ENCODE assay signal across 10 mouse cellular contexts in the genomic region with DNA sequence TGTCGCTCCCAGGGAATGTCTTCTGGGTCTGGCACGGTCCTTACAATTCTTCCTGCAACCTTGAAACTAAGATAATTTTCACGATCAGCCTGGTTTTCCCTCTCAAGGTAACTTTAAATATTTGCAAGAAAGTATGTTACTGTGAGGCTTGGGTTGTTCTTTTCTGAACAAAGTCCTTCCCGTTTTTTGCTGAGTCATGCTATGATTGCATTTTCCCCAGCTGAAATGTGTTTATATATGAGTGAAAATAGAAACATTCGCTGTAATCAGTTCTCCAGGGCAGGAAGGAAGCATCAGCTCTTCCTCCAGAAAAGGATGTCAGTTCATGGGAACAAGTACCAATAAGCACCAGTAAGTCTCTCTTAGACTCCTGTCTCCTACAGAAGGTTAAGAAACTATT. TPM values are rescaled to one million over a fixed set of nuclear protein-coding genes. Genes with fewer than 3 reads are reported as not detected.
DNase-seq lines count a peak whose midpoint lies in the region; ATAC-seq and TF ChIP-seq lines count a peak whose summit lies in the region.
"Had no signal": no experiment of that assay in that cellular context is flagged by ENCODE, and none has a peak within 500 bp of the region (broad histone marks: within the 10 kb centered on the region; RNA-seq: fewer than 3 reads in every experiment).

No protein-coding gene starts in this region.

- no peaks in the 10 kb centered on the region for H3K9me3 ChIP-seq in lung, embryonic 14.5 days (ENCODE audit: low read depth, low read length)
- 0 out of 2 replicates have a peak, but pooled peaks cover 3% of the 10 kb centered on the region for H3K9me3 ChIP-seq in heart, postnatal 0 days (replicated peaks; ENCODE audit: control insufficient read depth, low read length)
- H3K9me3 ChIP-seq: midbrain, embryonic 13.5 days had no signal

- H3K9ac ChIP-seq in lung, embryonic 14.5 days = no peak overlapping the region
- no peak overlapping the region for H3K9ac ChIP-seq in heart, postnatal 0 days (replicated peaks; ENCODE audit: low read depth, low read length)
- H3K9ac ChIP-seq: midbrain, embryonic 13.5 days had no signal

- no peak for ATAC-seq in lung, embryonic 14.5 days (ENCODE audit: insufficient read depth)
- ATAC-seq in heart, postnatal 0 days (ENCODE audit: insufficient read depth, low read depth) = no peak
- ATAC-seq: midbrain, embryonic 13.5 days had no signal

- peaks cover 15% of the 10 kb centered on the region for H3K4me1 ChIP-seq in lung, embryonic 14.5 days (ENCODE audit: insufficient read depth)
- peaks cover 19% of the 10 kb centered on the region for H3K4me1 ChIP-seq in heart, postnatal 0 days (ENCODE audit: control insufficient read depth, insufficient read depth)
- H3K4me1 ChIP-seq: midbrain, embryonic 13.5 days had no signal

- no peak overlapping the region for H3ac ChIP-seq in myocyte (ENCODE audit: control insufficient read depth, insufficient read length)

- peak overlapping the region; percentile 32; the same call in 1 of the 2 replicates for H3K4me2 ChIP-seq in lung, embryonic 14.5 days
- H3K4me2 ChIP-seq in heart, postnatal 0 days (ENCODE audit: low read depth, low read length) = peak overlapping the region; percentile 22; the same call in 1 of the 2 replicates
- peak overlapping the region; percentile 58 for H3K4me2 ChIP-seq in myocyte (ENCODE audit: low read depth)
- H3K4me2 ChIP-seq: midbrain, embryonic 13.5 days had no signal

- peak overlapping the region; percentile 48; the same call in 1 of the 2 replicates for H3K27ac ChIP-seq in lung, embryonic 14.5 days (ENCODE audit: low read depth)
- peak overlapping the region; percentile 49 for H3K27ac ChIP-seq in heart, postnatal 0 days (ENCODE audit: low read depth)
- H3K27ac ChIP-seq: midbrain, embryonic 13.5 days had no signal

- H3K36me3 ChIP-seq in lung, embryonic 14.5 days (ENCODE audit: insufficient read depth) = no peaks in the 10 kb centered on the region
- no peaks in the 10 kb centered on the region for H3K36me3 ChIP-seq in heart, postnatal 0 days (replicated peaks; ENCODE audit: control insufficient read depth, insufficient read depth, low read length)
- no peaks in the 10 kb centered on the region for H3K36me3 ChIP-seq in myocyte (ENCODE audit: control insufficient read depth, insufficient read depth)
- H3K36me3 ChIP-seq: midbrain, embryonic 13.5 days had no signal

- no peak for TF ChIP-seq EP300 in heart, postnatal 0 days (IDR thresholded peaks at IDR 0.05; ENCODE audit: low read depth)

- TF ChIP-seq POLR2A in myocyte (IDR thresholded peaks at IDR 0.05; ENCODE audit: insufficient read length, low read depth) = no peak

- H3K27me3 ChIP-seq in lung, embryonic 14.5 days (ENCODE audit: insufficient read depth, low read length) = no peaks in the 10 kb centered on the region
- H3K27me3 ChIP-seq in heart, postnatal 0 days (ENCODE audit: control insufficient read depth, insufficient read depth, low read length) = no peaks in the 10 kb centered on the region
- H3K27me3 ChIP-seq in myocyte (ENCODE audit: control insufficient read depth, insufficient read depth, insufficient read length) = no peaks in the 10 kb centered on the region
- H3K27me3 ChIP-seq: midbrain, embryonic 13.5 days had no signal

- TF ChIP-seq CTCF in lung, embryonic 14.5 days (IDR thresholded peaks at IDR 0.05; ENCODE audit: low read depth) = no peak
- no peak for TF ChIP-seq CTCF in heart, postnatal 0 days (IDR thresholded peaks at IDR 0.05; ENCODE audit: low read depth)

- WGBS in lung, embryonic 14.5 days = 23% methylated on average over 5 of the region's 5 CpGs
- 20% methylated on average over 5 of the region's 5 CpGs for WGBS in heart, postnatal 0 days

- peak; percentile 76 for DNase-seq in lung, embryonic 14.5 days
- no peak for DNase-seq in lung, postnatal 14 days
- DNase-seq in brain, adult 2 months (ENCODE audit: low read depth, low spot score) = peak; percentile 21
- DNase-seq in heart, postnatal 0 days (ENCODE audit: low spot score) = no peak
- DNase-seq in testis, postnatal 10 days (ENCODE audit: low spot score) = no peak
- DNase-seq in cerebellum, postnatal 10 days = no peak
- no peak for DNase-seq in gastrocnemius, adult 8-10 months (ENCODE audit: low spot score in 2 of 2)

- H3K4me3 ChIP-seq in lung, embryonic 14.5 days (ENCODE audit: low read depth, low read length) = no peak overlapping the region
- H3K4me3 ChIP-seq in heart, postnatal 0 days (ENCODE audit: low read depth, low read length) = no peak overlapping the region
- H3K4me3 ChIP-seq in myocyte = no peak overlapping the region
- H3K4me3 ChIP-seq: midbrain, embryonic 13.5 days had no signal

- no peaks in the 10 kb centered on the region for H3K79me2 ChIP-seq in myocyte (ENCODE audit: control insufficient read depth, insufficient read depth)

TF ChIP-seq in myocyte, 11 proteins besides CTCF, POLR2A, EP300 and RAD21:
- TF ChIP-seq CEBPB (IDR thresholded peaks at IDR 0.05; ENCODE audit: insufficient read depth, poor library complexity, severe bottlenecking) (no peak), TCF12 (IDR thresholded peaks at IDR 0.05; ENCODE audit: insufficient read depth, poor library complexity, severe bottlenecking) (no peak), POLR2AphosphoS2 (IDR thresholded peaks at IDR 0.05; ENCODE audit: insufficient read length, low read depth) (no peak), TCF3 (IDR thresholded peaks at IDR 0.05; ENCODE audit: insufficient read length, low read depth) (no peak), REST (IDR thresholded peaks at IDR 0.05; ENCODE audit: insufficient read depth, insufficient read length) (no peak), SRF (IDR thresholded peaks at IDR 0.05; ENCODE audit: control insufficient read depth, insufficient read length, low read depth) (no peak), USF1 (IDR thresholded peaks at IDR 0.05; ENCODE audit: low read depth) (no peak), MYOD1 (IDR thresholded peaks at IDR 0.05; ENCODE audit: control insufficient read depth in 1 of 3, insufficient read length in 2 of 3, low read depth in 2 of 3) (no peak), MYOG (IDR thresholded peaks at IDR 0.05; ENCODE audit: control insufficient read depth in 1 of 3, insufficient read depth in 1 of 3, insufficient read length in 2 of 3, low read depth in 2 of 3) (no peak), MAX (IDR thresholded peaks at IDR 0.05; ENCODE audit: low read depth) (no peak), E2F4 (IDR thresholded peaks at IDR 0.05; ENCODE audit: insufficient read depth) (no peak)
TF ChIP-seq in myocyte: peak in this region for 0.

RNA-seq across cellular contexts. Expression of gene Gm5269, which starts 29.7 kb away (rescaled TPM):
- polyA plus RNA-seq in lung, embryonic 14.5 days (2014; fragmentation: Nextera tagmentation; extraction: Ambion mirVana) = not detected in 2 replicates
- not detected in 2 replicates for total RNA-seq in heart, postnatal 0 days (2014; rRNA removed; ENCODE audit: low replicate concordance)
- polyA plus RNA-seq in heart, postnatal 0 days (2015; fragmentation: Nextera tagmentation; extraction: Ambion mirVana) = not detected in 2 replicates
- not detected for polyA plus RNA-seq in myocyte (2012; fragmentation: generic; extraction: Trizol)
- not detected for total RNA-seq in gastrocnemius, adult 8-10 months (2022)
- polyA plus RNA-seq: cortical plate, adult 2 months; midbrain, embryonic 13.5 days had no signal

Comparison
In these comparisons a context has a peak if more than half of its experiments do, and no peak if none do; other contexts are left out.
1. DNase-seq: peak in lung, embryonic 14.5 days (single experiment) and brain, adult 2 months (single experiment); none in lung, postnatal 14 days (single experiment), heart, postnatal 0 days (single experiment), testis, postnatal 10 days (single experiment), cerebellum, postnatal 10 days (0 of 2) and gastrocnemius, adult 8-10 months (0 of 2).
2. Peak in every context shown above with its lines, with median percentiles within 50 percentile points of each other: H3K4me2 ChIP-seq.